Mouse (Mus musculus): ENCODE data around the gene Cers2.
"Not testable (repeated sequence)": the region's sequence is repeated elsewhere in the genome, so short reads cannot be mapped to it uniquely, and the experiment has no call there.

GRCm38 (mm10) chr3:95343356-95344000 is 28.9 kb downstream of the Cers2 start:
- TF ChIP-seq POLR2A (IDR thresholded peaks at IDR 0.05; ENCODE audit: borderline replicate concordance, extremely low read depth, insufficient read depth, insufficient read length, poor library complexity, severe bottlenecking); CTCF (IDR thresholded peaks at IDR 0.05; ENCODE audit: borderline replicate concordance, extremely low read depth, insufficient read depth, insufficient read length): not testable (repeated sequence)
